Mouse (Mus musculus): ENCODE measurements around the gene Bcor.
A peak's percentile ranks its signal among the peaks of the same experiment; 100 is the strongest.

Gene Bcor

DNA sequence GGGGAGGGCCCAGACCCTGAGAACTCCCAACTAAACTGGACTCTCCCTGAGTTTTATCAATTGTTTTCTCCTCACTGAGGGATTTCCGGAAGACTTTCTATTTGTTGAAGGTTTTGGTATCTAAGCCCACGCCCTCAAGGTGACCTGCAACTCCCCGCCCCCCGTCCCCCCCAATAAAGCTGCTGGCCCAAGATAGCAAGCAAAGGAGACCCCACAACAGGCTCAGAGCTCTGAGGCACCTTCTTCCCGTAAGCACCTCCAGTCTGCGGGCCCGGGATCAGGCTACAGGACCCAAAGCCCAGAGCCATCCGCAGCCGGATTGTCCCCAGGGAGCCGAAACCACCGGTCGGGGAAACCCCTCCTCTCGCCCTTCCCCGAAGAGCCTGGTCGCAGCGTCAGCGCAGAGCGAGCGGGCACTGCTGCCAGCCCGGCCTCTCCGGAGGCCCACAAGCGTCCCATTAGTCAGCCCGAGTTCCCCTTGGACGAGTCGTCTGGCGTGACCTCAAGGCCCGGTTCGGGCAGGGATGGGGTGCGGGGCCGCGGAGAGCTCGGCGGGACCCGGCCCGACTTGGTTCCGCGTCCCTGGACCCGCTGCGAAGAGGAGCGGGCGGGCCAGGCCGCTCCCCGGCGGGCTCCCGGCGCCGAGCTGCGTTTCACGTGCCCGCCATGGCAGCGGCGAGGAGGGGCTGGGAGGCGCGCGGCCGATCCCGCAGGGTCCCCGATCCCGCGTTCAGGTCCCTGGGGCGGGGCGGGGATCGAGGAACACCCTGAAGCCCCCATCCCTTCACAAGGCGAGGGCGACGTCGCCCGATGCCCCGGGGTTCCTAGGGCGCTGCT is 73.3 kb downstream of the Bcor start:
- no peak for DNase-seq (ENCODE audit: low read depth, low spot score)

- DNase-seq (ENCODE audit: low read depth, low spot score) = no peak
These were observed 74.2 kb downstream of the Bcor start for GRCm38 (mm10) chrX:12085949-12086348.

DNA sequence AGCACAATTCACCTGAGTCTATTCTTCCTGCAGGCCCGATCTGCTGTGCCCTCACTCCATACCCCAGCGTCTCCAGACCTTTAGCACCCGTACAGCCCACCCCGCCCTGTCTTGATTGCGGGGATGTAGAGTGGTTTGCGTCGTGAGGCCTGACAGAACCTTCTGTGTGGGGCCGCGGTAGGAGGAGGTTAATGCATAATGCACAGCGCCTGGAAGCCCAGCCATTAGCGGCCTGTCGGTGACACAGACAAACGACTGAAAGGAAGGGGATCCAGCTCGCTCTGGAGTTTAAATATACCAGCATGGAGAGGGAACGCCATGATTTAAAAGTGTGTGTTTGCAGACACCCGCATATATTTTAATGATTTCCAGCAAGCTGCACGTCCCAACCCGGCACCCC is 74.9 kb downstream of the Bcor start:
- no peak for DNase-seq (ENCODE audit: low read depth, low spot score)

- DNase-seq (ENCODE audit: low read depth, low spot score) = peak; percentile 61
These were observed 75.5 kb downstream of the Bcor start for GRCm38 (mm10) chrX:12084698-12085097.

DNA sequence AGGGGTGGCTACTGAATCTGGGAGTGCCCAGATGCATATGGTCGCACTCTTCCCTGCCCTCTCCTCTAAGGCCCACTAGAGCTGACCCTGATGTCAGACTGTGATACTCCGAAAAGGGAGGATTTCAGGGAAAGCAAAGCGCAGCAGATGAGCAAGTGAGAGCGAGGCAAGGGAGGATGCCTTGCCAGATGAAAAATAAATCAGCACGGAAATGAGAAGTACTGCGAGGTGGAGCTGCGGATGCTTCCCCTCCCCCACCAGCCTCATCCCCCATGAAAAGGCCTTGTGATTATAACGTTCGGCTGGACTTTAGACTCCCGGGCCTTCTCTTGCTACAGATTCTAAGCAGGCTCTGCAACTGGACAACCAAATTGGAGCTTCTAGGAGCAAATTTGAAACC is 76.5 kb downstream of the Bcor start:
- DNase-seq (ENCODE audit: low read depth, low spot score) = no peak

DNA sequence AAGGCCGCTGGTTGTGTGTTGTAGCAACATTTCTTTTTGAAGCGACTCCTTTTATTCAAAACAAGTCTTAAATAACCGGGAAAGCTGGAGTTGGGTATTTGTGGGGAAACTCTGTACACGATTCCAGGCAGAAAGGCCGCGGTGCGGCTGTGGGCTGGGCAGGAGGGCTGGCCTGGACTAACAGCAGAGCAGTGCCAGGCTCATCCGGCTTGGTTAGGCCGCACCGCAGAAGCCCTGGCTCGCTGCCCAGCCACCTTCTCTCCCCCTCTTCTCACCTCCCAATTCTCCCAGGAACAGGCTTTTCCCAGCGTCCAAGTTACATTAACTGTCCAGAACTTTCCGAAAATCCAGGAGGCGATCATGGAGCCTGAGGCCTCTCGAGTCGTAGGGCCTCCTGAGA is 77.4 kb downstream of the Bcor start:
- DNase-seq (ENCODE audit: low read depth, low spot score) = no peak

GRCm38 (mm10) chrX:12082184-12082583 is 78.0 kb downstream of the Bcor start:
- no peak for DNase-seq (ENCODE audit: low read depth, low spot score)

DNA sequence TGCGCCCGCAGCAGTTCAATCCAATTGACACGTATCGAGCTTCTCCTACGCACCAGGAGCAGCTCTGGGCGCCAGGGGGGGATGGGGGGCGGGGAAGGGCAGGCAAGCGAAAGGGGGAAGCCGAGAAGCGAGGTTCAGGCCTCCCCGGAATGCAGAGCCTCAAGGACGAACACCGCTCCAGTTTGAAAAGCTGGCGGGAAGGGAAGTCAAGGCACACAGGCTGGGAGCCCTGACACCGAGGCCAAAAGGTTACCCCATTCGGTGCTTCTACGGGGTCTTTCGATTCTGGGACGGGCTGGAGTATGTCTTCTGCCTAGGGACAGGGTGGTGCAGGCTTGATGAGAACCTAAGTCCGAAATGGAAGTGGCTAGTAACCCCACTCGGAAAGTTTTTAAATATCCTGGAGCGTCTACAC is 78.4 kb downstream of the Bcor start:
- DNase-seq (ENCODE audit: low read depth, low spot score) = no peak

DNA sequence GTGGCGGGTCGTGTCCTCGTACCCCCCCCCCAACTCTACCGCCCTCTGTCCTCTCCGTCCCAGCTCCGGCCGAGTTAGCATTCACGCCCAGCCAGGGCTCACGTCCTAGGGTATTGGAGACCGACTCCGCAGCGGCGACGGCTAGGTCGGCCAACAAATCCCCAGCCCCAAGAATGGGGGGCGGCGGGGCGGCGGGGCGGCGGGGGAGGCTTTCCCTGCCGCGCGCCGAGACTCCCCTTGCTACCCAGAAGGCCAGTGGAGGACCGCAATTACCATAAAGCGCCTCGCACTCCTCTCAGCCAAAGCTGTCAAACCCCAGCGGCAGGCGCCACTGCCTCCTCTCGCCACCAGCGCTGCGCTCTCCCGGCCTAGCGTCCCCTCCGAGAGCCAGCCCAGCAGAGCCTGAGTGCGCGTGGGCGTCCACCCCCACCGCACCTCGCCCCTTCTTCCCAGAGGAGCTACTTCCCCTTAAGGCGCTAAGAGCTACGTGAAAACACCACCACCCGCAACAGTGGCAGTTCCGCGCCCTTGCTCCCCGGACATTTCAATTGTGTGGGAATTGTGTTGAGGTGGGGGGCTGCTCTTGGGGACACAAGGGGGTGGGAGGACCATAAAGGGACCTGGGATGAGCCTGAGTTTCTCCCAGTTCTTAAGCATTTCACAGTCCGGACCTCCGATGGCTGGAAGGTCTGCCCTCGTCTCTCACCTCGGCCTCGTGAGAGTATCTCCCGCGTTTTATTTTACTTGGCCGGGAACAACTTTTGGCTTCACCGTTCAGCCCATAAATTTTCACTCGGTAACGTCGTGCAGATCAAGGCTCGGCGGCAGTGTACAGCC is 79.0 kb downstream of the Bcor start:
- peak; percentile 62 for DNase-seq (ENCODE audit: low read depth, low spot score)

DNA sequence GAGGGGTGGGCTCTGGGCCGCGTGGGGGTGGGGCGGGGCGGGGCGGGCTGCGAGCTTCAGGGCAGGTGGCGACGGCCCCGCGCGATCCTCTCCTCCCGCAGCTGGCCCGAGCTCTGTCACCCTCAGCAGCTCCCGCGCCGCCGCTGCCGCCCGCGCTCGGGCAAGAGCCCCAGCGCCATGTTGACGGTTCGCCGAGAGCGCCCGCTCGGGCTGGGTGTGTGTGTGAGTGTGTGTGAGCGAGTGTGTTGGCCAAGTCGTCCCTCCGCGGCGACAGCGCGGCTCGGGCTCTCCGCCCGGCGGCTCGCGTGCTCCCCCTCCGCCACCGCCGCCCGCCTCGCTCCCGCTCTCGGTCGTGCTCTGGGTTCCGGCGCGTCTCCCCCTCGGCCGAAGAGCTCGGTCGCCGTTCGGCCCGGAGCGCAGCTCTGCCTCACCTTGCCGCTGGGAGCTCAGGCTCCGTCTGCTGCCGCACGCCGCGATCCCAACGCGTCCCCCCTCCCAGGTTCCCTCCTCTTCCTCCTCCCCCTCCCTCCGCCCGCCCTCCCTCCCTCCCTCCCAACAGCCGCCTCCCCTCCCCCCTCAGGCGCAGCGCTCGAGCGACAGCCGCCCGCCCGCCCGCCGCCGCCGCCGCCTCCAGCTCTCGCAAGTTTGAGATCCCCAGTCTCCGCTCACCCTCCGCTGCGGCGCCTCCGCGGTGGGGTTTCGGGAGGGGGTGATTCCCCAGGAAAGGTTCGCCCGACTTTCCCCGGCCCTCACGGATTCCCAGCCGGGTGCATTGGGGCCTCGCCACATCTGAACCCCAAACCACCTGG is 79.9 kb downstream of the Bcor start:
- DNase-seq (ENCODE audit: low read depth, low spot score) = peak; percentile 79

DNA sequence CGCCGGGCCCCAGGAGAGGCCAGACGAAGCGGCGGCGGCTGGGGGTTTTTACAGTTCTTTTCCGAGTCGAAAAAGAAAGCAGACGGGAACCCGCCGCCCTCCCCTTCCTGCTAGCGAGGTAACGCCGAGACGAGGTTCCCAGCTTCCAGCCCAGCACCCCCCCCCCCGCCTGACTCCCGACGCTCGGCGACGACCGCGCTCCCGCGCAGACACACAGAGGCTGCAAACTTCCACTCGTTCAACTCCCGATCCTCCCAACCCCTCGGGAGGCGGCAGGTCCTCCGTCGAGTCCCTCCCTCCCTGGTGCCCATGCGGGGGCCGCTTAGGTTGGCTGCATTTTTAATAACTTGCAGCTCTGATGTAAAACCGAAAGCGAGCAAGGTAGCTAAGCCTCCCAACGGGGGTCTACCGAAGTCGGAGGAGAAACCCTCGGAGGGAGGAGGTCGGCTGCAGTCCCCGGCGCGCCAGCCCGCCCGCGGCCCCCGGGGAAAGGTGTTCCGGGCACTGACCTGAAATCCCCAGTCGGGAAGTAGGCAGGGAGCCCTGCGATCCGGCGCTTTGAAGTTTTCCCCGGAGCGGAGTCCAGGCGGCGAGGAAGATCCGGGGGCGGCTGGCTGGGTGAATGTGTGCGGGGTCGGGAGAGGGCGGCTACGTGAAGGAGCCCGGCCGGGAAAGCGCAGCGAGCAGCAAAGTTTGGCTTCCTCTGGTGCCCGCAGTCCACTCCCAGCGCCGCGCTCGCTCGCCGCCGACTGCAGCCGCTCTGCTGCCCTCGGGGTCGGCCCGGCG is 80.7 kb downstream of the Bcor start:
- peak; percentile 66 for DNase-seq (ENCODE audit: low read depth, low spot score)

- no peak for DNase-seq (ENCODE audit: low read depth, low spot score)
These were observed 81.2 kb downstream of the Bcor start for GRCm38 (mm10) chrX:12079059-12079308.

DNA sequence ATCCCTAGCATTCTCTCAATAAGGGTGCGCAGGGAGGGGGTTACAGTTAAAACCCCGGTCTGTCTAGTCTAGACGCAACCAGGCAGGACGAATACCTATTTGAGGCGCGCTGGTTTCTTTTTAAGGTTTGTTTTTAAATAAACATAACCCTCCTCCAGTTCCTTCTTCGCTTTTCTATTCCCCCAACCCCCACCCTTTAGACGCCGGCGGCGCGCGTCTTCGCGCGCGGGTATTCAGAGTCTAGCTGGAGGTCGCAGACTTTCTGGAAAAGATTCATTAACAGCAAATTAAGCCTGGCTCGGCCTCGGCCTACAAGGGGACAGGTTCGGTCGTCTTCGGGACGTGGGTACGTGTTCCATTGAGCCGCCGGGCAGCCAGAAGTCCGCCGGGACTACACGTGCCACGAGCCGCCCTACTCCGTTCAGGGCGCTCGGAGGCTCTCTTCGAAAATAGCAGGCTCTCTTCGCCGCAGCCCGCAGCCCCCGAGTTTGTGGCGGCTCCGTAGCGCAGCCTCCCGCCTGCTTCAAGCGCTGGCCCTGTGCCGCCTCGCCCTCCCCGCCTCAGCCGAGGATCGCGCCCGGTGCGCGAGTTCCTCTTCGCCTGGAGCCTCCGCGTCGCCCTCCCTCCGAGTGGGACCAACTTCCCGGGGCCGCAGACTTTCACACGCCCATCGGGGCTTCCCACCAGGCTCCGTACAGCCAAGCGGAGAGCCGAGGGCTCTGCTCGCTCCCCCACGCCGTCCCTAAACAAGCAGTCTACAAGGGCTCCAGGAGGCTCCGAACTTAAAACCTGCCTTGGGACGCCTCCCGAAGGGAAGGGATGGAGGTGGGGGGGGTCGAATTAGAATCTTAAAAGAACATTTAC is 81.7 kb downstream of the Bcor start:
- peak; percentile 52 for DNase-seq (ENCODE audit: low read depth, low spot score)

GRCm38 (mm10) chrX:12077601-12077980 is 82.6 kb downstream of the Bcor start:
- DNase-seq (ENCODE audit: low read depth, low spot score) = no peak

- DNase-seq (ENCODE audit: low read depth, low spot score) = peak; percentile 89
These were observed 83.2 kb downstream of the Bcor start for GRCm38 (mm10) chrX:12076763-12077600.

GRCm38 (mm10) chrX:12072721-12073120 is 87.4 kb downstream of the Bcor start:
- DNase-seq (ENCODE audit: low read depth, low spot score) = no peak

- DNase-seq (ENCODE audit: low read depth, low spot score) = peak; percentile 81
These were observed 91.0 kb downstream of the Bcor start for GRCm38 (mm10) chrX:12068978-12069724.

DNA sequence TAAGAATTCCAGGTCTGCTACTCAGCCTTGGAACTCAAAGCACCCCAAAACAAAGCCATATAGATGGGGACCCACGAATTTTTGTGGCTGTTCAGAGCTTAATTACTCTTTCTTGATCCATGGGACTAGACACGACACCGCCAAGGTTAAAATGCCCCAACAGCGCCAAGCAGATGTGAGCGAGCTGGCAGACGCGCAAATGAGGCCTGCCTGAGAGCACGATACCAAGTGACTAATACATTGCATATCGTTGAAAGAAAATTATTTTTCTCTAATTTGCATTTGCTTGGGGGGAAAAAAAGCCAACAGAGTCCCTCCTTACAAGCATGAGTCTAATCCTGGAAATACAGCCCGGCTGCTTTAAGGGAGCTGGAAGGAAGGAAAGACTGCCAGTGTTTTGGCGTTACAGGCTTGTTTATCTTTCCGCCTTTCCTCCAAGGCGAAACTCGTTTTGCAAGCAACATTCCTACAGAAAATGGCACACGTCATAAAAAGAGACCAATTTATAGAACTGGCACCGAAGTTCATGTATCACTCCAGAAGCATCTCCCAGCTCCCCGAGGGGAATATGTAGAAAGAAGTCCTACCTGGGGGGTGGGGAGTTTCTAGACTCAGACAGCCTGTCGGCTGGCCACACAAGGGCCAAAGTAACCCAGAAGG is 92.2 kb downstream of the Bcor start:
- no peak for DNase-seq (ENCODE audit: low read depth, low spot score)

Data from brain, adult 2 months (tissue).